Mouse (Mus musculus): Measurements from ENCODE around the gene Hmg20b.

Hmg20b gene

DNA sequence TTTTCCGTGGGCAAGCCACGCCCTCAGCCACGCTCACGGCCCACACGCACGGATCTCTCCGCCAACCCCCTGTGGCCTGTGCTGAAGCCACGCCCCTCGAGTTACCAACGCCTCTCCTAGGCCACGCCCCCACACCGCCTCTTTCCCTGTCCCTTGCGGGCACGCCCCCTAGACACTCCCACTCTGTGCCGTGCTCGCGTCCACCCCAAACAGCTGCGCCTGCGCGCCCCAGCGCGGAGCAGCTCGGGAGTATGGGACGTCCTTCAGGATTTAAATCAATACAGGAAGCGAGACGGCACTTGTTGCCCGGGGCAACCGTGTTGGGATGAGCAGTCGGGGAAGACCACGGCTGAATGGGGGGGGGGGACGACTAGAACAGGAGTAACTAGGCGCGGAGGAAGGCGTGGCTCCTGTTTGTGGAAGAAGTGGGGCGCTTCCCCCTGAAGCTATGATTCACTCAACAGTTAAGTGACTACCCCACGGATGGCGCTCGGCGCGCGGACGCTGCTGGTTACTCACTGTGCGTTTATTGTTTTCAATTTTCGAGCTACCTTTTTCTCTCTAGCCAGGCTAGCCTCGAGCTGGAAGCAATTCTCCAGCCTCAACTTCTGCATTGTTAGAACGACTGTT is 28.4 kb upstream of the Hmg20b start:
- peak; percentile 100 for DNase-seq (ENCODE audit: low read depth, low spot score)

DNA sequence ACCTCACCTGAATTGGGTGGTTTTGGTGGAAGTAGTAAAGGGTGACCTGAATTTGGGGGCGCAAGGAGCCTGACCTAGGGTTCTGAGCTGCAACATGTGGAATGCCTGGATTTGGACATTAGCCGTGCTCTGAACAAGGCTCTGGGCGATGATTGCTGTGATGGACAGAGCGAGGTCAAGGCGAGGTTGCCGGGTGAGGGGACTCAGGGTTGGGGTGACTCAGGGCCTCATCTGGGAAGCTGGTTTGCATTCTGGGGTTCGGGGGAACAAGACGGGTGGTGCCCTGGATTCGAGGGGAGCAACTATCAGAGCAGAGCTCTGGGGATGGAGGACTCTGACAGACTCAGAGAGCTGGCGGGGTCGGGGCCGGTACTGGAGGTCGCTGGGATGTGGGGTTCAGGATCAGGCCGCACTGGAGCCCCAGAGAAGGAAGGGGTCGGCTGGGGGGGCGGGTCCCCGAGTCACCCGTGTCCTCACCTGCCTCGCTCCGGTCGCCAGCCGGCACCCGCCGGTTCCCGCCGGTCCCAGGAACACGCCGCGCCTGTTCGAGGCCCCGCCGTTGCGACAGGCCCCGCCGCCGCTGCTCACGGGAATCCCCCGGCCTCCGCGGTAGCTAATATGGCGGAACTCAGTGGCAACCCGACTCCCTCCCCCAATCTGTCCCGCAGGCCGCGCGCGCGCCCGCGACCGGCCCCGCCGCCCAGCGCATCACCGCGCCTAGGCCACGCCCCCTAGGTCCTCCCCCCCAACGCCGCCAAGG is 27.7 kb upstream of the Hmg20b start, which contains the start of gene Fzr1:
Gene Fzr1, minus strand, starts transcription at position 724 of the 760 bp plus-strand sequence.
- DNase-seq (ENCODE audit: low read depth, low spot score), result no peak

DNA sequence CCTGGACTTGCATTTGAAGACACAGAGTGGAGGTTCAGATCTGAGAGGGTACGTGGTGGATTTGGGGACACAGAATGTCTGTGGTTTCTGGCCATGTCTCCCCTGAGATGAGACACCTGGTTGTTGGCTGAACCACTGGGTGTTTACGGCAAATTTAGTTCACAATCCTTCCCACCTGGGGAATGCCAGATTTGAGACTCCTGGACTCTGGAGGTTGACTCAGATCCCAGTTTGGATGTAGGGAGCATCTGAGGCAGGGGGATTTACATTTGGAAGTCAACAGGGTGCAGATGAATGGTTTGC is 27.0 kb upstream of the Hmg20b start:
- no peak for DNase-seq (ENCODE audit: low read depth, low spot score)

DNA sequence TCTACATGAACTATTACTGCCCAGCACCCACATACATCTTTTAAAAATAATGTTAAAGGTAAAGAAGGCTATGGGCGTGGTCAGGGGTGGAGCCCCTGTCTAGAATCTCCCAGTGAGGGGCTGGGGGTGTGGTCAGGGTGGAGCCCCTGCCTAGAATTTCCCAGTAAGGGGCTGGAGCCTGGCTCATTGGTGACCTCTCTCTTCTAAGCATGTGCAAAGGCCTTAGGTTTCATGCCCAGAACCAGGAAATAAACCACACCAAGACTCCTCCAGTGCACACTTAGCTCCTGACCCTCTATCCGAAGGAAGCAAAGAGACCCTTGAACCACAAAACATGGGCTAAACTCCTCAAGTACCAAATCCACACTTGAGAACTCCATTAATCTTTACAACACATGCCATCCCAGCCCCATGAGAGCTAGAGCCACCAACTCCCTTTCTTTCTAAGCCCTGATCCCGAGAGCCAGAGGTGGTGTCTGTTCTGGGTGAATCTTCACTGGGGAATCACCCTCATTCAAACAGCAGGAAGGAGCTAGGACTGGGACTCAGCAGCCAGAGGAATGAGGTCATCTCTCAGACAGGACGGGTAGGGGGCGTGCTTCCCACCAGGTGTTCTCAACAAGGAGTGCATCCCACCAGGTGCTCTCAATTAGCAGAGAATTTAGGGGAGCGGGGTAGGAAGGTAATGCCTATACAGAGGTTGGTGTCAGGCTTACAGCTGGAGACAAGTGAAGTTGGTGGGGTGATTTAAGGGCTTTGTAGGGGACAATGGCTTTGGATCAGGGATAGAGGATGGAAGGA is 26.5 kb upstream of the Hmg20b start:
- DNase-seq (ENCODE audit: low read depth, low spot score), result no peak

DNA sequence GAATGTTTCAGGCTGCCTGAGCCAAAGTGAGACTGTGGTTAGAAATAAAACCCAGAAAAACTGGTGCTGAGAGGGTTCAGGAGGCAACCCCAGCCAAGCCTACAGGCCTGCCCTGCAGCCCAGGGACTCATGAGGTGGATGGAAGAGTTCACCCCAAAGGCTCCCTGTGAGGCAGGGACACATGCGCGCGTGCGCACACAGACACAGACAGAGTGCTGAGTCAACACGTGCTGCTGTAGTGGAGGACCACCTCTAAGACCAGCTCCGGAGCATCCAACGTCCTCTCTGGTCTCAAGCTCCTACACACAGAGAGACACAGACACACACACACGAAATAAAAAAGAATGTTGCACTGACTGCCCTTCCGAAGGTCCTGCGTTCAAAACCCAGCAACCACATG is 25.0 kb upstream of the Hmg20b start:
- no peak for DNase-seq (ENCODE audit: low read depth, low spot score)

DNA sequence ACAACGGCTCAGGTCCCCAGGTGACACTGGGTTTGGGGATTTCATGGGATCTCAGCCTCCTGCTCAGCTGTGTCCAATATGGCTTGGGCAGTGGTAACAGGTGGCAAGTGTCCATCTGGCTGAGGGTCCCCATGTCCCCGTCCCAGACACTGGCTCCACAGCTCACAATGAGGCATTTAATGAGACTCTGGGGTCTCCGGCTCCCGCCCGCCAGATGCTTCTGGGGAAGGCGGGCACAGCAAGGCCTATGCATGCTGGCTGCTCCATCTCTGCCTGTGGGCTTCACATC is 16.9 kb upstream of the Hmg20b start:
- DNase-seq (ENCODE audit: low read depth, low spot score), result no peak

DNA sequence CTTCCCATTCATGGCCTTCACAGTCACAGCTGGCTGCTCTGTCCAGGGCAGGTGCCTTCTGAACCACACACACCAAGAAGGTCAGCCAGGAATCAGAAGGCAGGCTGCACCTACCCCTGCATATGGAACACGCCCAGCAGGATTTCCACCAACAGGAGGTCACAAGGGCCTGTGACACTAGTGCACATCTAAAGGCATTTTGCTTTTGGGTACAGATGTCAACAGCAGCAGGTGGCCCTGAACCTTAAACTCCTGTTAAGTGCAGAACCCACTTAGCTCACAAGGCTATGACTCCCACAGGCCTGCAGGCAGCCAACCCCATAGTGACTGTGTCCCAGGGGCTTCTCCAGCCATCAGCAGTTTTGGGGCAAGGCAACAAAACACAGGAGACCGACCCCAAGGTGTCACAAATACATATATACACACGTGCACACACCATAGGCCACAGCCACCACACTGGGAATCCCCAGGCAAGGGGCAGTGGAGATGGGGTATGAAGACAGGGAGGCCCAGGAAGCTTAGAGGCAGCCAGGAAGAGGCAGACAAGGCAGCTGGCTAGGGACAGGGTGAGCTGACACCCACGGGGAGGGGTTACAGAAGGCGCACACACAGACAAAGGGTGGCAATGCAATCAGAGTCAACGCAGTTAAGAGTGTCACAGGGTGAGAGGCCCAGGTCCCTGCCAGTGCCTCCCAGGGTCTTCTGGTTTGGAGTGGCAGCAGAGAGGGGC is 16.4 kb upstream of the Hmg20b start:
- no peak for DNase-seq (ENCODE audit: low read depth, low spot score)

DNA sequence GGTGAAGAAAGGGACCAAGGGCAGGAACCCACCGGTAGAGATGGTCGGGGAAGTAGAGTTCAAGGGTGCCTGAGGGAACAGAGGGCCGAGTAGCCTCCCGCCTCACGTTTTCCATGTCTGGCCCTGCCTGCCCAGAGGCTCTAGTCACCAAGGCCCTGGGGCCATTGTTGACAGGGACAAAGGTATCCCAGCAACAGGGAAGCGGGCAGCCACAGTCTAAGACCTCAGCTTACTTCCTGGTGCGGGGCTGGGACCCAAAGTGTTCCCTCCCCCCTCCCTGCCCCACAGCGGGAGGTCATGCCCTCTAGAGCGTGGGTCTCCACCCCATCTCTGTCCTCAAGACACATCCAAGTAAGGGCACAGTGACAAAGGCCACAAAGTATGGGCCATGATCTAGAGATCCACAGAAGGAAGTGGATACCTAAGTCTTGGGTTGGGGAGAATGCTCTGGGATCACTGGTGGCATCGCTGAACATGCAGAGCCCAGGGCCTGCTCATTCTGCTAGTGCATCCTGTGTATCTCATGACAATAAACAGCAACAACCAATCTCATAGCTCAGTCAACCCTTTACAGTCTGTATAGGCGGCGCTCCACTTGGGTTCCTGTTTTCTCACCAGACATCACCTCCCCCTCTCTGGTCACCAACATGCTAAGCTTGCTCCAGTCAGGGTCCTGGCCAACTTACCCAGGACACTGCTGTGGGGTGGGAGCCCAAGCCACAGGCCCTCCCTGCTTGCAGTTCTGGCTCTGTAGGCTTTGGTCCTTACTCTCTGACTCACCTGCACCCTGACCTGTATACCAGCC is 15.6 kb upstream of the Hmg20b start, which contains the start of gene 4930404N11Rik:
Gene 4930404N11Rik, minus strand, starts transcription at position 145 of the 805 bp plus-strand sequence.
- no peak for DNase-seq (ENCODE audit: low read depth, low spot score)

DNA sequence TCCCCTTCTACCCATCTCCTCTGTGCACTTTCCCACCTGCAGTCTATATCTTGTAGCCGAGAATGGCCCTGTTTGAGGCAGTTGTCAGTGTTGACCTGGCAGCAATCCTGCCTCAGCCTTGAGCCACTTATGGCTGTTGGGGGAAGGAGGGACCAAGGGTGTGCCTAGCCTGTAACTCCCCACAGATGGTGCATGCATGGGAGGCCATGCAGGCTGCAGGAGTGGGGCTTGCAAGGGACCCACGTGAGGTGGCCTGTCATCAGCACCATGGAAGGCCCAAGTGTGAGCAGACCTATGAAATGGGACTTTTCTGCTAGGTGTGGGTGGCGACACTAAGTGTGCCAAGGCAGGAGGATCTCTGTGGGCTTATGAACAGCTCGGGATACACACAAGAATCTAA is 14.8 kb upstream of the Hmg20b start:
- no peak for DNase-seq (ENCODE audit: low read depth, low spot score)

DNA sequence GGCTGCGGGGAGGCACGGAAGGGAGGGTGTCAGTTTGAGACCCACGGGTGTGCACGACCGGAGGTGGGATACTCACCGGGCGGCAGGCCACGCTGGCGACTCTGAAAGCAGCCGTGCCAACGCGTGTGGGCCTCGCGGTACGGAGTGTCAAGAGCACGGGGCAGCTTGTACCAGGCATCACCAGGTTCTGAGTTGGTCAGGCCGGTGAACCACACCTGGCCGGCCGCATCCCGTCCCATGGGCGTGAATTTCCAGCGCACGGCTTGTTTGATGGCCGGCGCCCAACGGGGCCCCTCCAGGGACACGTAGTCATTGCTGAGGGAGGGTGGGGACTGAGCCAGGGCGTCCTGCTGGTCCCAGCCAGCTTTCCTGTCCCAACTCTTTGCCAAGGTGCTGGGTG is 14.4 kb upstream of the Hmg20b start:
- DNase-seq (ENCODE audit: low read depth, low spot score), result no peak

DNA sequence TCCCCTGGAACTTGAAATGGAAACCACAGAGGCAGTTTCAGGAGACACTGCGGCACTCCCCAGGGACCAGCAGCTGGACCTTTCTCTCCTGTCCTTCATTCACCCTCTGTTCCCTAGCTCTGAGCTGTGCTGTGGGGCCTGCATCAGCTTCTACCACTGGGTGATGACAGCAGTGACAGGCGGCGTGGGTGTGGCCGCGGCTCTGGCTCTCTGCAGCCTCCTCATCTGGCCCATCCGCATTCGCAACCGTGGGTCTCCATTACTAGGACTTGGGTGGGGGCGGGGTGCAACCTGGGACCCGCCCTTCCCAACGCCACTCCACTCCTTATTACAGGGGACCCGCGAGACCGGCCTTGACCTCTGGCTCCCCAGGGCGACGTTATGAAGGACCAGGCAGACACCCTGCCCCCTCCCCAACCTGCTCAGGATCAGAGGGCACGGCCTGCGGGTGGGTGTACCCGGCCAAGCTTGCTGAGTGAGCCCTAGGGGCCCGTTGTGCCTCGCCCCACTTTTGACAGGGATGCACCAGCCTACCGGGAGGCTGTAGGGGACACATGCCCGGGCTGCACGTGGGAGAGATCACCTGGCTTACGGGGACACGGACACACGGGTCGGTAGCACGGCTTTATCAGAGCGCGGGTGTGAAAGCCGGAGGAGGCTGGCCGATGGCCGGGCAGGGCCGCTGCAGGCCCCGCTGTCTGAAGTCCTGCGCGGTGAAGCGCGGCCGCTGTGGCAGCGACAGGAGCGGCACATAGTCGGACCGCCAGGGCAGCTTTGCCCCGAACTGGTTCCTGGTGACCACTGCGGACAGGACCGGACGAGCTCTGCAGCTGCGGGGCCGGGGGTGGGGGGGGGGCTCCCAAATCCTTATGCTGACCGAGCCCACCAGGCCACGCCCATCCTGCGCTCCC is 13.4 kb upstream of the Hmg20b start:
- no peak for DNase-seq (ENCODE audit: low read depth, low spot score)

DNA sequence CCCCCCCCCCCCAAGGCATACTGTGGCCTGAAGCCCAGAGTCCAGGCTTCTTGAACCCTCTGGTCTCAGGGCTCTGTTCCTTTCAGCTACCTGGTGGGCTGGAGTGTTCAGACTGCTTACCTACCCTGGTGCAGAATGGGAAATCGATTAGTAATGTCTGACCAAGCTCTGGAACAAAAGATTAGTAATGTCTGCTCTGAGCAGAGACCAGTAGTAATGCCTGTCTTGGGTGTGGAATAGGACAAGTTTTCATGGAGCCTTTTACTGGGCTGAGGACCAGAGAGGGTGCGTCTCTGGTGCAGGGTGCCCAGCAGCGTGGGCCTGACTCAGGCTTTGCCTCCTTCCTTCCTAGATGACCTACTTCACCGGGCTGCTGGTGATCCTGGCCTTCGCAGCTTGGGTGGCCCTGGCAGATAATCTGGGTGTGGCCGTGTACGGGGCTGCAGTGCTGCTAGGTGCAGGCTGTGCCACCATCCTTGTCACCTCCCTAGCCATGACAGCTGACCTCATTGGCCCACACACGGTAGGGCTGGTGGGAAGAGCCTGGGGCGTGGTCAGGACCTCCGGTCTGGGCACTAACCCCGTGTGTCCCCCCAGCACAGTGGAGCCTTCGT is 12.2 kb upstream of the Hmg20b start:
- DNase-seq (ENCODE audit: low read depth, low spot score), result no peak

DNA sequence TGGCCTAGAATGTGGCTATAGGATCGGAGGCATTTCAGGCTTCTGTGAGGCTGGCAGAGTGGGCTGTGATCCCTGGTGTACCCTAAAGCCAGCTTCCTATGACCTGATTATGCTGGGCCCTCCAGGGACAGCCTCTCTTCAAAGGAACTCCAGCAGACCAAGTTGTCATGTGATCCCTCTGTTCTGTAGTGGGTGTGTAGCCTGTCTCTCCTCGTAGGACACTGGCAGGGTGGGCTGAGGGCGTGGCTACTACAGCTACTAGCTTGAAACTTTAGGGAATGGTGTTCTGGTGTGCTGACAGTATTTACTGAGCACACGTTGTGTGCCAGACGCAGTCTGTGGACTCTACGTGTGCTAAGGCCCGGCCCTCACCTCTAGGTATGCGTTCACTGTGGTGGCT is 10.4 kb upstream of the Hmg20b start:
- DNase-seq (ENCODE audit: low read depth, low spot score), result no peak

DNA sequence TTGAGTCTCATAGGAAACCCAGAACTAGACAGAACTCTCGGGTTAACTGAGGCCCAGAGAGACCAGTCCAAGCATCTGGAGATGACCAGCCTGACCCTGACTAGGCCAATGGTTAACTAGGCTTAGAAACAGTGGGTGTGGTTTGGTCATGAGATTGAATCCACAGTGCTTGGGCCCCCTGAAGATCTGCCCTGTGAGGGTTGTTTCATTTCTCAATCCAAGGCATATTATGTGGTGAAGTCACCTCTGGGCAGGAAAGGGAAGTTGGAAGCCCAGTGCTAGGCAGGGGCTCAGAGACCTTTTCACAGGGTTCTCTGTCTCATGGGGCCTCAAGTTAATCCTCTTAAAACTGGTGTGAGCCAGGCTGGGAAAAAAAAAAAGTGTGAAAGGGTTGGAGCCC is 8.6 kb upstream of the Hmg20b start:
- DNase-seq (ENCODE audit: low read depth, low spot score), result no peak

DNA sequence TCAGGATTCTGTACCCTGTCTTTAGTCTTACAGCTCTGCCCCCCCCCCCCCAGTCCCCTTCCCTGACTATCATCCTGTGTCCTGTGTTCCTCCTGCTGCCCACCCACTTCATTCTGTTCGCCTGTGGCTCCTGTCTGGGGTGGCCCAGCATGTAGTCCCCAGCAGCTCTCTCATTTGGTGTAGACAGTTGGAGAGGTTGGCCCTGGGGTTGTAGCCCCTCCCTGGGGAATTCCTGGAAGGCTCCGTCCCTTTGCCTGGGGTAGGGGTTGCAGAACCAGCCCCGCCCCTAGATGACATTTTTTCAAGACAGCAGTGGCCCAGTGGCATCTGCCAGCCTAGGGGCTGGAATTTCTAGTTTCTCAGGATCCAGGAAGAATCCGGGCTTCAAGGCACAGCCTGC is 7.9 kb upstream of the Hmg20b start:
- DNase-seq (ENCODE audit: low read depth, low spot score), result no peak

DNA sequence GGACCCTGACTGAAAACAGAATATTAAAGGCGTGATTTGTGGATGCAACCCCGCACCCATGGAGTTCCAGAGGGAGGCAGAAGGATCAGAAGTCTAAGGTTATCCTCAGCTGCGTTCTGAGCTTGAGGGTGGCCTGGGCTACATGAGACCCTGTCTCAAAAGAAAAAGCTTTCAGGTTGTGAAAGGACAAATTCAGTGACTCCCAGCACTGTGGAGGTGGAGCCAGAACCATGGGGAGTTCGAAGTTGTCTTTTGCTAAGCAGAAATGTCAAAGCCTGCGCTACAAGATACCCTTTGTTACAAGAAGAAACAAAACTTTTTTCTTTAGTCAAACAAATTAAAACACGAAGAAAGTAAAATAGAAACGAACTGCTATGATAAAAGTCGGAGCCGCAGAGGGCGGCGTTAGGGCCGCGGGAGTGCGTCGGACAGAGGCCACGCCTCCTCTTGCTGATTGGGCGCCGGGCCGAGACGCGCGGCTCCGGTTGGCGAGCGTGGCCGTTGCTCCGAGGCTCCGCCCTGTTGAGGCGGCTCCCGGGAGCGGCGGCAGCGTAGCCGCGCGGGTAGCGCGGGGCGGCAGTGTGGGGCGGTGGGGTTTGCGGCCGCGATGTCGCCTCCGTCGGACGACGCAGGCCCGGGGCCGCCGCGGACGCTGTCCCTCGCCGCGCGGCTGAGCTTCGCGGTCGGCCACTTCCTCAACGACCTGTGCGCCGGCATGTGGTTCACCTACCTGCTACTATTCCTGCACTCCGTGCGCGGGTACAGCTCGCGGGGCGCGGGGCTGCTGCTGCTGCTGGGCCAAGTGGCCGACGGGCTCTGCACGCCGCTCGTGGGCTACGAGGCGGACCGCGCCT is 6.9 kb upstream of the Hmg20b start, which contains the start of gene Mfsd12:
Gene Mfsd12, plus strand, starts transcription at position 501 of the 854 bp plus-strand sequence.
- peak; percentile 80 for DNase-seq (ENCODE audit: low read depth, low spot score)

DNA sequence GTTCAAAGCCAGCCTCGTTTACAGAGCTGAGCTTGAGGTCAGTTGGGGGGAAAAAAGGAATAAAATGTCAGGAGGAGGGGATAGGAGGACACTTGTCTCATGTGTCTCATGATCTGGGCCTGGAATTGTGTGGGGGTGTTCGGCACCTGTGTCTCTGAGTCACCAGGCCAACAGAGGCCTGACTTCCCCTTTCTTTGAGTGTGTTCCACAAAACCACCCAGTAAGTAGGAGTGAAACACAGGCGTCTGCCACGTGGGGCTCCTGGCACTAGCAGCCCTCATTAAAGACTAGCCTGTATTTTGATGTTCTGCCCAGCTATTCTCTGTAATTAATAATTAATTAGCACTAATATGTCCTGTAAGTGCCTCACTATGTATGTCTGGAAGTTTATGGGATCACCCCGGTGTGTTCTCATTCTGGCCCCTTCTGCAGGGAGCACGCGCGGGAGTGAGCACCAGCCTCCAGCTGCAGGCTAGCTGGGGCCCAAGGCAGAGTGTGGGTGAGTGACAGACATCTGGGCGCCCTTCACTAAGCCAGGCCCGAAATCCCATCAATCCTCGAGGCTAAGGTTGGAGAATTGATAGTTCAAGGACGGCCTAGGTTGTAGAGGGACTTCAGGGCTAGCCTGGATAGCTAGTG is 6.2 kb upstream of the Hmg20b start:
- no peak for DNase-seq (ENCODE audit: low read depth, low spot score)

DNA sequence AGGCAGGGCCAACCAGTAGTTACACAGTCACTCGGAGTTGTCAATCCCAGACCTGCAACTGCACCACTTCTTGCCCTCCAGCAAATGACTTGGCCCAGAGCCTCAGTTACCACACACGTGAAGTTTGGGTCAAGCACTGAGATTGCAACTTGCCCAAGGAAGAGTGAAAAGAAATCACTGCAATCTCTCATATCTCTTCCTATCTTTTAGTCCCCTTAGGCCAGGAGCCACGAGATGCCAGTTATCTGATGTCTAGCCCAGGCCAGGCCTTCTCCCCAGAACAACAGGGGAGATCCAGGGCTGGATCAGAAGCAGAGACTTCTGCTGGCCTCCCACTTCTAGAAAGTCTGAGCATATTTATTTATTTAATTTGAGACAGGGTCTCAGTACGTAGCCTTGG is 5.3 kb upstream of the Hmg20b start:
- DNase-seq (ENCODE audit: low read depth, low spot score), result no peak

Data from embryo, embryonic 11.5 days (tissue).